Mouse (Mus musculus): ENCODE results near the gene Pttg1. TPM values are rescaled to one million over a fixed set of nuclear protein-coding genes. Genes with fewer than 3 reads are reported as not detected.
A peak's percentile ranks its signal among the peaks of the same experiment; 100 is the strongest.

Gene Pttg1
- total and polyA plus RNA-seq, 2 experiments from 2014 or later, result 51.9 to 74.3 TPM

DNA sequence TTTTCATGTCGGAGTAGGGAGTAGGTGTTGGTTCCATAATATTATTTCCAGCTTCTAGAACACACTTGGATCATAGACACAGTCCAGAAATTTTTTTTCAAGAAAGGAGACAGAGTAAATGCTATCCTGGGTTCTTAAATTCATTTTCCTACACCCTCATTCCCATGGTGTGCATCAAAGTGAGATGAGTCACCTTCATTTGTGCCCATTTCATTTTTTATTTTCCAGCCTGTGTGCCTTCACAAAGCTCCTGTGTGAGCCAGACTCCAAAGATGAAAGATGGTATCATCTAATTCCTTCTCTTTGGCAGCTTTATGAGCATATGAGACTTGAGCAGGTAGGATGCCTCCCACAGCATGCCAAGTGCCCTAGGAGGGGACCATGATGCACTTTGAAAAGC lies 49.5 kb downstream of the Pttg1 start:
- H3K4me1 ChIP-seq (ENCODE audit: insufficient read depth, low read length), result no peaks in the 10 kb centered on the region
- no peak for ATAC-seq (ENCODE audit: low FRiP score)
- no peak for TF ChIP-seq CTCF (IDR thresholded peaks at IDR 0.05)

GRCm38 (mm10) chr11:43374956-43375355 lies 51.1 kb downstream of the Pttg1 start:
- Histone ChIP-seq H3K4me3 (ENCODE audit: low read depth, low read length) (no peak overlapping the region), H3K4me1 (ENCODE audit: insufficient read depth, low read length) (no peaks in the 10 kb centered on the region), H3K36me3 (ENCODE audit: insufficient read depth, low read length) (no peaks in the 10 kb centered on the region), H3K4me2 (ENCODE audit: low read depth, low read length, poor library complexity, severe bottlenecking) (no peak overlapping the region), H3K27me3 (ENCODE audit: insufficient read depth, low read length) (no peaks in the 10 kb centered on the region), H3K9me3 (ENCODE audit: low read length) (no peaks in the 10 kb centered on the region), H3K9ac (replicated peaks; ENCODE audit: low read length, poor library complexity, severe bottlenecking) (no peak overlapping the region), H3K27ac (ENCODE audit: low read depth, low read length) (no peak overlapping the region)
- 91% methylated on average over 6 of the region's 6 CpGs for WGBS
- ATAC-seq (ENCODE audit: low FRiP score) (no peak), DNase-seq (ENCODE audit: low spot score) (no peak)
- TF ChIP-seq CTCF (IDR thresholded peaks at IDR 0.05), result no peak

More for the DNA sequence above, 49.5 kb downstream of the Pttg1 start:
- no peak overlapping the region for H3K4me3 ChIP-seq (ENCODE audit: low read depth, low read length)
- no peaks in the 10 kb centered on the region for H3K27me3 ChIP-seq (ENCODE audit: insufficient read depth, low read length)
- no peak overlapping the region for H3K9ac ChIP-seq (replicated peaks; ENCODE audit: low read length, poor library complexity, severe bottlenecking)
- DNase-seq (ENCODE audit: low spot score), result no peak
- no peak overlapping the region for H3K4me2 ChIP-seq (ENCODE audit: low read depth, low read length, poor library complexity, severe bottlenecking)
- H3K36me3 ChIP-seq (ENCODE audit: insufficient read depth, low read length), result no peaks in the 10 kb centered on the region
- WGBS, result 96% methylated on average over 1 of the region's 1 CpGs
- H3K27ac ChIP-seq (ENCODE audit: low read depth, low read length), result no peak overlapping the region
- no peaks in the 10 kb centered on the region for H3K9me3 ChIP-seq (ENCODE audit: low read length)

GRCm38 (mm10) chr11:43373367-43373766 lies 52.7 kb downstream of the Pttg1 start:
- H3K27ac ChIP-seq (ENCODE audit: low read depth, low read length), result no peak overlapping the region
- 93% methylated on average over 3 of the region's 3 CpGs for WGBS
- no peaks in the 10 kb centered on the region for H3K27me3 ChIP-seq (ENCODE audit: insufficient read depth, low read length)
- no peaks in the 10 kb centered on the region for H3K36me3 ChIP-seq (ENCODE audit: insufficient read depth, low read length)
- peak; percentile 6 for DNase-seq (ENCODE audit: low spot score)
- H3K9ac ChIP-seq (replicated peaks; ENCODE audit: low read length, poor library complexity, severe bottlenecking), result no peak overlapping the region
- H3K4me3 ChIP-seq (ENCODE audit: low read depth, low read length), result no peak overlapping the region
- no peaks in the 10 kb centered on the region for H3K4me1 ChIP-seq (ENCODE audit: insufficient read depth, low read length)
- TF ChIP-seq CTCF (IDR thresholded peaks at IDR 0.05), result no peak
- H3K4me2 ChIP-seq (ENCODE audit: low read depth, low read length, poor library complexity, severe bottlenecking), result no peak overlapping the region
- no peaks in the 10 kb centered on the region for H3K9me3 ChIP-seq (ENCODE audit: low read length)
- no peak for ATAC-seq (ENCODE audit: low FRiP score)

GRCm38 (mm10) chr11:43371807-43372206 lies 54.2 kb downstream of the Pttg1 start:
- ATAC-seq (ENCODE audit: low FRiP score) (no peak), DNase-seq (ENCODE audit: low spot score) (no peak)
- Histone ChIP-seq H3K4me1 (ENCODE audit: insufficient read depth, low read length) (no peaks in the 10 kb centered on the region), H3K27me3 (ENCODE audit: insufficient read depth, low read length) (no peaks in the 10 kb centered on the region), H3K9ac (replicated peaks; ENCODE audit: low read length, poor library complexity, severe bottlenecking) (no peak overlapping the region), H3K4me2 (ENCODE audit: low read depth, low read length, poor library complexity, severe bottlenecking) (no peak overlapping the region), H3K4me3 (ENCODE audit: low read depth, low read length) (no peak overlapping the region), H3K9me3 (ENCODE audit: low read length) (no peaks in the 10 kb centered on the region), H3K27ac (ENCODE audit: low read depth, low read length) (no peak overlapping the region), H3K36me3 (ENCODE audit: insufficient read depth, low read length) (no peaks in the 10 kb centered on the region)
- 94% methylated on average over 3 of the region's 3 CpGs for WGBS
- no peak for TF ChIP-seq CTCF (IDR thresholded peaks at IDR 0.05)

MicroRNAs encoded within 50 kb of the gene (microRNA counts, 519-probe panel; counts per million panel counts)
- microRNA mmu-miR-146a, result 3,387 counts per million, percentile 74 among the panel's probes with 10 or more counts

Small RNA genes lying within 50 kb of the gene (microRNA-seq; reads per million reads assigned to microRNA genes)
- 180 reads per million, percentile 51 among the genes with 10 or more reads in this experiment for gene Mir146 (ENCODE audit: borderline number of aligned reads)

Other genes starting within 250 kb of the Pttg1 start
- gene Slu7, start 7.5 kb upstream of the Pttg1 start, total RNA-seq (2014; rRNA removed), result 16.5 and 21.3 TPM in 2 replicates
- 55.4 and 58.3 TPM in 2 replicates for gene Slu7, start 7.5 kb upstream of the Pttg1 start, polyA plus RNA-seq (2015; fragmentation: Nextera tagmentation; extraction: Ambion mirVana)
- gene C1qtnf2, start 48.0 kb upstream of the Pttg1 start, total RNA-seq (2014; rRNA removed), result 15.0 and 15.9 TPM in 2 replicates
- 21.4 and 22.4 TPM in 2 replicates for gene C1qtnf2, start 48.0 kb upstream of the Pttg1 start, polyA plus RNA-seq (2015; fragmentation: Nextera tagmentation; extraction: Ambion mirVana)
- gene Ccnjl, start 102.5 kb upstream of the Pttg1 start, total RNA-seq (2014; rRNA removed), result 2.2 and 4.4 TPM in 2 replicates
- 3.1 and 3.2 TPM in 2 replicates for gene Ccnjl, start 102.5 kb upstream of the Pttg1 start, polyA plus RNA-seq (2015; fragmentation: Nextera tagmentation; extraction: Ambion mirVana)
- gene 4933415A04Rik, start 160.8 kb upstream of the Pttg1 start, total RNA-seq (2014; rRNA removed), result 0.27 and 0.85 TPM in 2 replicates
- gene 4933415A04Rik, start 160.8 kb upstream of the Pttg1 start, polyA plus RNA-seq (2015; fragmentation: Nextera tagmentation; extraction: Ambion mirVana), result 1.6 and 2.3 TPM in 2 replicates
- not detected in 2 replicates for gene Fabp6, start 175.3 kb upstream of the Pttg1 start, total RNA-seq (2014; rRNA removed)
- gene Fabp6, start 175.3 kb upstream of the Pttg1 start, polyA plus RNA-seq (2015; fragmentation: Nextera tagmentation; extraction: Ambion mirVana), result not detected in 2 replicates